Mouse (Mus musculus): ENCODE measurements around the gene Aspg.

Aspg gene

DNA sequence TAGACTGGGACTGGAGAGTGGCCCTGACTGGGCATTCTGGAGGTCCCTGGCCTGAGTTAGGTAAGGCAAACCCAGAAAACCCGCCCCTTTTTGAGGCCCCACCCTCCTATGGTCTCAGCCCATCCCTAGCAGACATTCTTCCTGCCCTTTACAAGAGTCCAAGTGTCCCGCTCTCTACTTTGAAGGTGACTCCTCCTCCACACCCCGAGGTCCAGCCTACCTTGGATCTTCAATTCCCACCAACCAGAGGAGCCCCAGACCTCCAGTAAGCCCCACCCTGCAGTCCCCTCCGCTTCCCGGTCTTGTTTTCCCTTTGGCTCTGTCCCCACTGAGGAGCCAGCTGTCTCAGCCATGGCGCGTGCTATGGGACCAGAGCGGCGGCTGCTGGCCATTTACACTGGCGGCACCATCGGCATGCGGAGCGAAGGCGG lies at the start of gene Aspg:
Gene Aspg, plus strand, starts transcription at position 139 of the 431 bp plus-strand sequence.
- DNase-seq (ENCODE audit: low spot score): no peak

DNA sequence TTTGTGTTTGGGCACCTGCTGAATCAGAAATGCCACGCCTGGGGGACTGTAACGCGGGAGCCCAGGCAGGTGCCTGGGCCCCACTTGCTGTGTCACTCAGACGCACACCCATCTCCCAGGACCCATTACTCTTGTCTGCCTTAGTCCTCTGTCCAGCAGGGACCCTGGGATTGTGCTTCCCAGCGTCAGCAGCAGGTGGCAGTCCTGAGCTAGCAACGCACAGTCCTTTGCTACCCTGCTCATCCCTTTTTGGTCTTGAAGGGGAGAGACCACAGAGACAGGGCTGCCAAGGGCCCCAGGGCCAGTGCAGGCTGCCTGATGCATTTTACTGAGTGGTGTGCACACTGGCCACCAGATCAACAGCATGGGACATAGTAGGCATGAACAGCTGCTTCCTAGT lies 28.8 kb upstream of the Aspg start:
- DNase-seq (ENCODE audit: low spot score): no peak

DNA sequence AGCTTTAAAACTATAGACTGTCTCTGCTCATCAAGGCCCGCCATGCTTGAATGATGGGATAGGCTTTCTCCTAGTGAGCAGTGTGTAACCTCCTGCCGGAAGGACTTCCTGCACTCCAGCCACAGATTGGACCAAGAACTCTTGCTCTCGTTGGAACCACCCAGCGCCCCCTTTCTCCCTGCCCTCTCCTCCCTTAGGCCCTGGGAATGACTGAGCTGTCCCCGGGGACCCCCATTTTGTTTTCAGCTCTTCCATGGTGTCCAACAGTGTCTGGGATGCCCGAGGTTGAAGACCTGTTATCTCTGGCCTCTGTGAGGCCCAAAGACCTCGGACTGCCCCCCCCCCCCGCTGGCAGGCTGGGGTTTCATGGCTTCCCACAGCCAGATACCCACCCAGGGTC lies 26.6 kb upstream of the Aspg start:
- no peak for DNase-seq (ENCODE audit: low spot score)

DNA sequence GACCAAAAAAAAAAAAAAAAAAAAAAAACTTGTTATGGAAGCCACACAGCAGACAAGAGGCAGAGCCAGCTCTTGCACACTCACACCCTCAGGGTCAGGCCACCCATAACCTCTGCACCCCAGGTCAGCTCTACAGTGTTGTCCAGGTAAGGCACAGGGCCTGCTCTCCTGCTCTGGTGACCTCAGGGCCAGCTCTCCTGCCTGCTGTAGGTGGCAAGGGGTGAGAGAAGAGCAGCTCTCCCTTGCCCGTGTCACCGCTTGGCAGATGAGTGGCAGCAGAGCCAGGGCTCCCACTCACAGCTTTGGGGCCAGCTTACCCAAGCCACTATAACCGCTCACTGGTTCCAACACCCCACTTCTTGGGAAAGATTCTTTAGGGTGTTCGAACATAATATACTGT lies 25.6 kb upstream of the Aspg start:
- no peak for DNase-seq (ENCODE audit: low spot score)

DNA sequence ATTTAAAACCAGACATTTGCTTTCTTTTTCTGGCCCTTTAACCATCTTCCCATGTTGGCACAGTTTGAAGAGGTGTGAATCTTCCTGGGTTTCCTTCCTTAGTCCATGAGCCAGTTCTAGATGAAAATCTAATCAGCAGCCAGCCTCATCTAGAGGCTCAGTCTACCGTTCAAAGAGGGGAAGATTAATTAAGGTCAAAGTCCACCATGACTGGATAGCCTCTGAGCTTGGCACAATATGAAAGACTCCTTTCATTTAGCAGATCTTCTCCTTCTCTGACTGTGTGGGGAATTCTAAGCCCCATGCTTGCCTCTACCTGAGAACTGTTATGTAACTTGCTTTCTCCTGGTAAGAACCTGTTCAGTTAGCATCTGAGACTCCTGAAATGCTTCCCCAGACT lies 24.2 kb upstream of the Aspg start:
- no peak for DNase-seq (ENCODE audit: low spot score)

DNA sequence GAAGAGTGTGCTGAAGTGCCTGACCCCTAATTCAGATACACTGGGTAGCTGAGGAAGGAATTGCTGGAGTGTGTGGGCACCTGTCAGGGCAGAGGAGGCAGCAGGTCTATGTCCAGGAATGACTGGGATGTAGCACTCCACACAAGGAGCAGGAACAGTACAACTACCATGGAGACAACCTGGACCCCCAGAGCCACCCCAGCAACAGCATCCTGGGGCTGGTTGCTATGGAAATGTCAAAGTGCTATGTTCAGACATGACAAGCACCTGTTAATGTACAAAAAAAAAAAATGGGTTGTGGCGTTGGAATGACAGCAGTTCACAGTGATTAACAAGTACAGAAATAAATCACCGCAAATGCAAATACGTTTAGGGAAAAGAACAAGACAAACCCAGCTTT lies 20.2 kb upstream of the Aspg start:
- no peak for DNase-seq (ENCODE audit: low spot score)

- DNase-seq (ENCODE audit: low spot score): no peak
Measured at GRCm38 (mm10) chr12:112086726-112087125, 19.8 kb upstream of the Aspg start.

DNA sequence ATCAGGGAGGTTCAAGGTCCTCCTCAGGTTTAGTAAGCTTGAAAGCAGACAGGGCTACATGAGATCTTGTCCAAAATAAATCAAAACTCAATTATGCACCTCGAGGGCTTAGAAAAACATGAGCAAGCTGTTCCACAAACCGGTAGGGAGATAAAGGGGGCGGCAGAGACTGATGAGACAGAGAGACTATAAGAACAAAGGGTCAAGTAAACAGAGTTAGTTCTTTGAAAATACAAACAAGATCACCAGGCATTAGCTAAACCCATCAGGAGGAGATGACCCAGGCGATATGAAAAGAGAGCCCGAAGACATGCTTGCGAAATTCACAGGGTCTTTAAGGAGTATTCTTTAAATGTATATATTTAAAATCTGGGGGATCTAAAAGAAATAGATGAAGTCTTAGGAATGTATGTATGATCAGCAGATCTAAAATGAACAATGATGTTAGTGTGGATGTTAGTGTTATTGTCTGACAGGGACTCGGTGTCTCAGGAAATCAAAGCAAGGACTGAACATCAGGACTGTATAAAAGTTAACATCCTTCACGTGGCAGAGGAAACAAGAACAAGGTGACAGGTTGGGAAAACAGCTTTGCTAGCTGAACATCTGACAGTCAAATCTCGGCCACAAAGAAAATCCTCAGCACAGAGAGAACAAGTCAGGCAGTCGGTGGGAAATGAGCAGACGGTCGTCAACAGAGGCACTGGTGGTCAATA lies 17.7 kb upstream of the Aspg start:
- no peak for DNase-seq (ENCODE audit: low spot score)

DNA sequence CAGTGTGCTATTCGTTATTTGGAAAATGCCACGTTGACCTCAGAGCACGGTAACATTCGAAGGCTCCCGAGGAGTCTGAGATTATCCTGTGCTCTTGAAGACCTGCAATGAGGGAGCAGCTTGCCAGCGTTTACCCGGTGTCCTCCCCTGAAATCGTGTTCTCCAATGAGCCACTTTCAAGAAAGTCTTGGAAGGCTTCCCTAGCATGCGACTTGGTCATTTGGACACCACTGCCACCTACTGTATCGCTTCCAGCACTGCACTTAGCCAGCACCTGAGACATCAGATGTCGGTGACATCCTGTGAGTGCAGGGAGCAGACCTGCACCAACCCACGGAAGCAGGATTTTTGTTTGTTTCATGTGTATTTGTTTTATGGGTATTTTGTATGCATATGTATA lies 15.4 kb upstream of the Aspg start:
- no peak for DNase-seq (ENCODE audit: low spot score)

GRCm38 (mm10) chr12:112094261-112094880 lies 12.1 kb upstream of the Aspg start:
- DNase-seq (ENCODE audit: low spot score): no peak

DNA sequence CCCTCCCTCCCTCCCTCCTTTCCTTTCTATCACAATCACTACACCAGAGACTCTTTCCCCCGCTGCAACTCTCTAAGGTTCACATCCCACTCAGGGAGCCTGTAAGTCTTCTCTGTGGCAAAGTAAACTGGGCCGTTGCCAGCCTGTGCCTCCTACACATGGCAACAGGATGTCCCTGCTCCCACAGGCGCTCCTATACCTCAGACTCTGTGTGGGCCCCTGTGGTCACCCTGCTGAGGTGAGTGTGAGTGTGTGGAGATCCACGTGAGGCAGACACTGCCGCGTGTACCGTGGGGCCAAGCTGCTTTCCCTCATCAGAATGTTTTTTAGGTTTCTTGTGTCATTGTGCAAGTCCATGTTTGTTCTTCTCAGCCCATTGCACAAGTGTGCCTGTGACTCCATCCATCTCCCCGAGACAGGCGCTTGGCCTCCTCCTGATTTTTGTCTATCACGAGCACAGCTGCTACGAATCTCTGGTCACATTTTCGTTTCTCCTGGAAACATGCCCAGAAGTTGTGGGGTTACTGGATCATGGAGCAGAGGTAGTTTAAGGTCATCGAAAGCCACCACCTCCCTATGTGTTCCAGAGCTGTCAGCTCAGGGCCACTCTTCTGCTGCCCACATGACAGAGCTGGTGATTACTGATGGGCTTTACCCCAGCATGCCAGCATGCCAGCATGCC lies 10.3 kb upstream of the Aspg start:
- DNase-seq (ENCODE audit: low spot score): no peak

GRCm38 (mm10) chr12:112096733-112097117 lies 9.8 kb upstream of the Aspg start:
- DNase-seq (ENCODE audit: low spot score): no peak

DNA sequence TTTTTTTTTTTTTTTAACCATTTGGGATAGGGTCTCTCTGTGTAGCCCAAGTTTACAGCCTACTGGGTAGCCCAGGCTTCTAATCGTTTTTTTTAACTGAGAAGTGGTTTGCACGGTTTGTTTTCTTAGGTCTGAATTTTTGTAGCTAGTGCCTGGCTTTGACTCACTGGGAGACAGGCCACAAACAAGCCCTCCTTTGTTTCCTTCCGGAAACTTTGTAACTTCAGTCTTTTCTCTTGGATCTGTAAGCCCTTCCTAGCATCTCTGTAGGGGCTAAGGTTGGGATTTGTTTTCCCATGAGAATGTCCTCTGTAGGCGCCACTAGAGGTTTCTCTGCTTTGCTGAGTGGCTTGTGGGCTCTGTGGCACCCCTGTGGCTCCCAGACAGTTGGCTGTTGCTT lies 6.4 kb upstream of the Aspg start:
- no peak for DNase-seq (ENCODE audit: low spot score)

- no peak for DNase-seq (ENCODE audit: low spot score)
Measured at GRCm38 (mm10) chr12:112101045-112101444, 5.4 kb upstream of the Aspg start.

GRCm38 (mm10) chr12:112103179-112103578 lies 3.3 kb upstream of the Aspg start:
- no peak for DNase-seq (ENCODE audit: low spot score)

DNA sequence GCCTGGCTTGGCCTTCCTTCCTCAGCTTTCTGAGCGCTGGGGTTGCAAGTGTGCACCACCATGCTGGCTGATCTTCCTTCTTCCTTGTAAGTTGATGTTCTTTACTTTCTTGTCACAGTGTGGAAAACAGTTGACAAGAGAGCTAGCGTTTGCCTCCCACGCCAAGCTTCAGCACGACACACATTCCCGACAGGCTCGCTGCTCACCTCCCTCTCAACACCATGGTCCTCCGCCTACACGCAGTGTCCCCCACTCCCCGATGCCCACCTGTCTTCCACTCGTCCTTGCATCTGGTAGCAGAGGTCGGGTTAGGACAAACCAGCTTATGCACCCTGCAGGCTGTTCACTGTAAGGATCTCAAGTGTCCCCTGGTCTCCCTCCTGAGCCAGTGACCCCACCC lies 1.6 kb upstream of the Aspg start:
- DNase-seq (ENCODE audit: low spot score): no peak

- DNase-seq (ENCODE audit: low spot score): no peak
Measured at GRCm38 (mm10) chr12:112107685-112108084, 1.2 kb downstream of the Aspg start.

DNA sequence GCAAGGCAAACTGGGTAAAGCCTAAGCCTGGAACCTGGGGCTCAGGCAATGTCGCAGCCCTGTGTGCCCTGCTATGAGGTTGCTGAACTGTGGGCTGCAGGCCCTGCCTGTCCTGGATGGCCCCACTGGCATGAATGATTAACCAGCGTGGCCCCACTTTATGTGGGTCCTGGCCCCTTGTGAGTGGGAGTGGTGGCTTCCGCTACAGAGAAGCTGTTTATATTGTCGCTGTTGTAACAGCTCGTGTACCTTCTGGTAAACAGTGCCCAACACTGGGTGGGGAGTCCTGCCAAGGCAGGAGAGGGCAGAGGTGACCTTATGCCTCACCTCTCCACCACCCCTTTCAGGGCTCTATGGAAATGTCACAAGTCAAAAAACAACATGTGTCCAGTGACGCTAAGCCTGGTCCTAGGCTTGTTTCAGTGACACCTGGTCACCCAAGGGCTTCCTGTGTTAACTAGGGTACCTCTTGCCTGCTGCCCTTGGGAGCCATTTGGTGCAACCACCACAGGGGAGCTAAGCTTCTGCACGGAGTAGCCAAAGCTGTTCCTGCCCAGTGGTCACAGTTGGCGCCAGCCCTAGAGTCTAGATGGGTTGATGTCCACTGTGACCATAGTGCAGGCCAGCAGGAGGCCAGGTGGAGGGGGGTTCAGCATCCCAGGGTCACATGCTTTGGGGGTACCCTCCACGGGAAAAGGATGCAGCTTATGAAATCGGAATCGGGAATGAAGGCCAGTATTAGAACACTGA lies 2.4 kb downstream of the Aspg start:
- no peak for DNase-seq (ENCODE audit: low spot score)

GRCm38 (mm10) chr12:112109701-112110100 lies 3.2 kb downstream of the Aspg start:
- DNase-seq (ENCODE audit: low spot score): no peak

- DNase-seq (ENCODE audit: low spot score): no peak
Measured at GRCm38 (mm10) chr12:112111323-112111722, 4.8 kb downstream of the Aspg start.

GRCm38 (mm10) chr12:112112235-112112634 lies 5.8 kb downstream of the Aspg start:
- DNase-seq (ENCODE audit: low spot score): no peak

- DNase-seq (ENCODE audit: low spot score): no peak
Measured at GRCm38 (mm10) chr12:112112686-112113396, 6.4 kb downstream of the Aspg start.
